Mouse (Mus musculus) Patski (cell line): ENCODE measurements around the gene Lrg1. TPM values are rescaled to one million over a fixed set of nuclear protein-coding genes. Genes with fewer than 3 reads are reported as not detected.
A peak's percentile ranks its signal among the peaks of the same experiment; 100 is the strongest.

Source experiments
- ATAC-seq: fragments of 100-300 bp; one replicate; pipeline ENCODE4 v1.8.0; 2021
- CTCF ChIA-PET: fragments of 350-600 bp; sonication (Branson Sonifier 250); formaldehyde crosslinking; loops from one replicate; lab custom pipeline; 2022; ENCODE audit warnings: inconsistent platforms; lab: Charles Lee
- POLR2A ChIA-PET: fragments of 350-600 bp; sonication (Branson Sonifier 250); formaldehyde crosslinking; loops from one replicate; lab custom pipeline; 2022; ENCODE audit warnings: antibody characterized with exemption, inconsistent platforms; lab: Charles Lee
- DNase-seq: peaks from one replicate; pipeline ENCODE4 v3.0.0-alpha.2; 2011; ENCODE audit warnings: low read depth, low spot score
- H3K27me3 ChIP-seq: fragments of 371-371 bp; one replicate; pipeline ENCODE4 v1.5.1; 2021
- CTCF ChIP-seq: fragments of 100-300 bp; IDR thresholded peaks from one replicate; pipeline ENCODE4 v1.5.1; 2021
- in situ Hi-C: fragments of 300-500 bp; cut with MboI; formaldehyde crosslinking; loops from 3 replicates; pipeline ENCODE4 v1.11.1; 2018; ENCODE audit warnings: low pct_unique_long_range_greater_than_20kb, mixed read lengths
- polyA plus RNA-seq: library from polyadenylated mRNA; unstranded; gene quantifications from one replicate; pipeline ENCODE4 v1.2.3, GENCODE M21; 2021

The Lrg1 gene
- polyA plus RNA-seq, 1 experiment from 2014 or later = 0.08 TPM

DNA sequence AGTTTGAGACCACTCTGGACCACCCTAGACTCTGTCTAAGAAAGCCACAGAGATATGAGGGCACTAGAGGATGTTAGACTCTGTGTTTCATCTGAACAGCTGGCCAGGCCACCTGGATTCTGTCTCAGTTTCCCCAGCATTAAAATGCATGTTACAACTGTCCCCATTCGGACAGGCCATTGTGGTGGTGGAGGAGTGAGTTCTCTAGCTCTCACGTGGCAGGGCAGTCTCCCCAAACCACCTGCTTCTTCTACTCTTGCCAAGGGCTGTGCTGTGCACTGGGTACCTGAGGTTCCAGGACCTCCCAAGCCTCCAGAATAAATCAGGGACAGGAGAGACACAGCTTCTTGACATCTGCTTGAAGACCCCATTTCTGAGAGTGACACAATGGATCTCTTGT, 28.1 kb upstream of the Lrg1 start:
- no peak for TF ChIP-seq CTCF
- ChIA-PET CTCF (interaction anchor here (1.0 to 1.4 kb wide), 4 partner anchors 10 to 19 kb away, joined by 3 to 5 read pairs (median 4); no protein-coding TSS in a partner anchor), POLR2A (no interaction called here)
- H3K27me3 ChIP-seq = peaks cover 67% of the 10 kb centered on the region
- ATAC-seq (no peak), DNase-seq (no peak)
- in situ Hi-C loops = no loop called here

DNA sequence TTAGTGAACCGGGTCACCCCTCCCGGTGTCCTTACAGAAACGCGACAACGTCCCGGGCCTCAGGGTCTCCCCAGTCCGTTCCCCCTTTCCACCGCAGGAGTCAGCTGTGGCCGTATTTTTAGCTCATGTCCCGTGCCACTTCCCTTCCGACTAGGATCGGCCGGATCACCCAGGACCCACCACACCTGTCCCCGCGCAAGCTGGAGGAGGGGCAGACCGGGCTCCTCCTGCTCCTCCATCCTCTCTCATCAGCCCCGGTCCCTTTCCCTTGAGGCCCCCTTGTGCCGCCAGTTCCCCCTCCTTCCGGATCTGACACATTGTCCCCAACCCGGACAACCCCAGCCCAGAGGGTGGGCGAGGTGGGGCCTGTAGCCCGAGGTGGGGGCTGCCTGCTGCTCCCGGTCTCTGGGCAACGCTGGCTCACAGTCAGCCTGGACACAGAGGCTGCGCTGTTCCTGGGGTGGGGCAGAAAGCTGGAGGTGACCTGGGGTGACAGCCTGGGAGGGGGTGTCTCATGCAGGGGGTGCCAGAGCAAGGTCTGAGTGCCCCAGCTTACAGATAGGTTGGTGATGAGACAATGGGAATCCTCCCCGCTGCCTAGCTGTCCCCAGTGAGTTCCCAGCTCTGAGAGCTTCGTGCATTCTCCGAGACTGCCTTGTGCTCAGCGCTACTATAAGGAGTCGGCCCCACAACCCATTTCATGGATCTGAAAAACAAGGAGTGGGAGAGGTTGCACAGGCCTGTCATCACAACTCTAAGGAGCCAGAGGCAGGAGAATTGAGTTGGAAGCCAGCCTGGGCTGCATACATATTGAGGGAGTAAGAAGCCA, 27.2 kb upstream of the Lrg1 start:
- ATAC-seq = no peak

DNA sequence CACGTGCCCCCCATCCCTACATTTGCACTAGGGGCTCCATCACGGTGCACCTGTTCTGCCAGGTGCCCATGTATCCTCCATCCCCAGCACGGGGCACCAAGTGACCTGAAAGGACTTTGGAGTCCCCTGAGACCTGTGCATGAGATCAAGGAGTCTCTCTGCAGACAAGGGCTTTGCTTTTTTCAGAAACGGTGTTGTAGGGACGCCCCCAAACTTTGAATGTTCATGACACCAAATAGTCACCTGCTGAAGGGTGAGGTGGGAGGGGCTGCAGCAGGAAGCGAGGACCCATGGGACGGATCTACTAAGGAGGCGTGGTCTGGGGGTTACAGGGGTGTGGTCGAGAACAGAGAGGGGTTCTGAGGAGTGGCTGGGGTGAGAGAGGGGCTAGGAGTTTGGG, 26.5 kb upstream of the Lrg1 start:
- in situ Hi-C loops = no loop called here
- ChIA-PET POLR2A (no interaction called here), CTCF (no interaction called here)
- no peak for DNase-seq
- TF ChIP-seq CTCF = no peak
- peaks cover 82% of the 10 kb centered on the region for H3K27me3 ChIP-seq
- ATAC-seq = no peak

More for the DNA sequence above, 27.2 kb upstream of the Lrg1 start:
- POLR2A ChIA-PET = no interaction called here
- TF ChIP-seq CTCF = no peak
- peaks cover 75% of the 10 kb centered on the region for H3K27me3 ChIP-seq
- DNase-seq = no peak
- in situ Hi-C loops = no loop called here
- CTCF ChIA-PET = interaction anchor here (1.4 kb wide), 3 partner anchors 11 to 18 kb away, joined by 3 to 5 read pairs (median 4); no protein-coding TSS in a partner anchor

DNA sequence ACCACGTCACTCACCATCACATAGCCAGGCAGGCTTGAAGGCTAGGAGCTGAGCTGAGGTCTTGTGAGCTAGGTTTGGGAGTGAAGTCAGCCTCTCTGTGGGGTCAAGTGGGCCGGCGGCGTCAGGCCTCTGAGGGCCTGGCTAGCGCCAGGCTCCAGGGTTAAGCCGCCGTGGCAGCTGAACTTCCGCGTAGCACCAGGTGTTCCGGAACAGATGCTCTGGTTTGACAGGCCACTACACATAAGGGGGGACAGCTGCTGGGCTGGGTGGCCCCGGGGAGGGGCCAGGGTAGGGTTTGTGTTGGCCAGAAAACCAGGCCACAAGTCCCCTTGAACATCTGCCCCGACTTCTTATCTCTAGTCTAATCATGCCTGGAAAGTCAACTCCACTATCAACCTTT, 25.6 kb upstream of the Lrg1 start:
- DNase-seq (no peak), ATAC-seq (no peak)
- CTCF ChIA-PET = interaction anchor here (0.9 to 1.0 kb wide), 3 partner anchors 13 to 28 kb away, joined by 3 to 4 read pairs (median 3); no protein-coding TSS in a partner anchor
- POLR2A ChIA-PET = no interaction called here
- peaks cover 78% of the 10 kb centered on the region for H3K27me3 ChIP-seq
- TF ChIP-seq CTCF = no peak
- in situ Hi-C loops = no loop called here

- H3K27me3 ChIP-seq = peaks cover 79% of the 10 kb centered on the region
- DNase-seq (no peak), ATAC-seq (no peak)
- ChIA-PET CTCF (no interaction called here), POLR2A (no interaction called here)
- in situ Hi-C loops = no loop called here
- no peak for TF ChIP-seq CTCF
Measured at GRCm38 (mm10) chr17:56146131-56146530, 24.3 kb upstream of the Lrg1 start.

GRCm38 (mm10) chr17:56144546-56144945, 22.7 kb upstream of the Lrg1 start:
- ChIA-PET POLR2A (no interaction called here), CTCF (no interaction called here)
- in situ Hi-C loops = no loop called here
- no peak for TF ChIP-seq CTCF
- DNase-seq (no peak), ATAC-seq (no peak)
- H3K27me3 ChIP-seq = peaks cover 71% of the 10 kb centered on the region

- no peak for TF ChIP-seq CTCF
- ATAC-seq = peak; percentile 18
- CTCF ChIA-PET = no interaction called here
- no peak for DNase-seq
- in situ Hi-C loops = no loop called here
- POLR2A ChIA-PET = no interaction called here
- H3K27me3 ChIP-seq = peaks cover 57% of the 10 kb centered on the region
Measured at GRCm38 (mm10) chr17:56141702-56142605, 20.2 kb upstream of the Lrg1 start.

- POLR2A ChIA-PET = no interaction called here
- no peak for TF ChIP-seq CTCF
Measured at GRCm38 (mm10) chr17:56139858-56140595, 18.2 kb upstream of the Lrg1 start, which contains the start of gene Sema6b. TSS of gene Sema6b (minus strand) at chr17:56140343.

DNA sequence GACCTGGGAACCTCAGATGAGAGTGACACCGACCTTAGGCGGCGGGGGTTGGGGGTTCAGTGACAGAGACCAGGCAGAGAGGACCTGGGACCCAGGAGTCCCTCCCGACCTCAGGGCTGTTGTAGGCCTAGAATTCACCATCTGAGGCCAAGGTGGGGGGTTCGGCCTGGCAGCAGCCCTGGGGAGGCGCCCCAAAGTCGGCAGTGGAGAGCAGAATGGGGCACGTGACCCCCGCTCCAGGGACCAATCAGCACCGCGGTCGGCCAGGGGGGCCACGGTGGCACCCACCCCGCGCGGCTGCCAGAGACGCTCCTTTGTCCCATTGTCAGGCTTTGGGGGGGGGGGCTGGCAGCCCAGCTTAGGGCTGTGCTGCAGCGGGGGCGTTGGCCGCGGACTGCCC, 17.6 kb upstream of the Lrg1 start:
- DNase-seq (no peak), ATAC-seq (no peak)
- ChIA-PET CTCF (interaction anchor here (0.8 kb wide), 1 partner anchor 116 kb away, joined by 3 read pairs; no protein-coding TSS in a partner anchor), POLR2A (no interaction called here)
- no peak for TF ChIP-seq CTCF
- in situ Hi-C loops = no loop called here
- H3K27me3 ChIP-seq = peaks cover 34% of the 10 kb centered on the region

More at GRCm38 (mm10) chr17:56139858-56140595, 18.2 kb upstream of the Lrg1 start, which contains the start of gene Sema6b:
- CTCF ChIA-PET = interaction anchor here (0.8 kb wide), 1 partner anchor 116 kb away, joined by 3 read pairs; no protein-coding TSS in a partner anchor
- ATAC-seq (no peak), DNase-seq (no peak)
- peaks cover 40% of the 10 kb centered on the region for H3K27me3 ChIP-seq
- in situ Hi-C loops = no loop called here
